Mouse (Mus musculus) midbrain, embryonic 11.5 days (tissue): ENCODE measurements around the gene Myh10. TPM values are rescaled to one million over a fixed set of nuclear protein-coding genes. Genes with fewer than 3 reads are reported as not detected.
A peak's percentile ranks its signal among the peaks of the same experiment; 100 is the strongest.

Experiments used
- ATAC-seq: fragments of 200-750 bp; cut with Nextera tagmentation; 2 replicates; pipeline ENCODE4 v1.8.0; 2017; ENCODE audit warnings: moderate TSS enrichment, moderate library complexity; ENCODE audit not compliant: low FRiP score
- DNase-seq: peaks from one replicate; pipeline ENCODE4 v3.0.0; 2015; ENCODE audit warnings: low spot score; ENCODE audit errors: missing footprints
- H3K27ac ChIP-seq: fragments of 300-500 bp; sonication (generic); 2 replicates; pipeline ENCODE4 v1.5.1; 2014; ENCODE audit warnings: low read depth, low read length
- H3K27me3 ChIP-seq: fragments of 300-500 bp; sonication (generic); 2 replicates; pipeline ENCODE4 v1.6.1; 2014; ENCODE audit warnings: mild to moderate bottlenecking, low read length, moderate library complexity, mixed read lengths; ENCODE audit not compliant: control insufficient read depth, insufficient read depth
- H3K36me3 ChIP-seq: fragments of 300-500 bp; sonication (generic); 2 replicates; pipeline ENCODE4 v1.6.1; 2014; ENCODE audit warnings: mild to moderate bottlenecking, low read length, moderate library complexity, mixed read lengths; ENCODE audit not compliant: control insufficient read depth, insufficient read depth
- H3K4me1 ChIP-seq: fragments of 300-500 bp; sonication (generic); 2 replicates; pipeline ENCODE4 v1.6.1; 2014; ENCODE audit warnings: low read length; ENCODE audit not compliant: control insufficient read depth, insufficient read depth
- H3K4me2 ChIP-seq: fragments of 300-500 bp; sonication (generic); 2 replicates; pipeline ENCODE4 v1.6.1; 2014; ENCODE audit warnings: mild to moderate bottlenecking, moderate library complexity
- H3K4me3 ChIP-seq: fragments of 300-500 bp; sonication (generic); 2 replicates; pipeline ENCODE4 v1.5.1; 2014; ENCODE audit warnings: low read depth, low read length
- H3K9ac ChIP-seq: fragments of 300-500 bp; sonication (generic); 2 replicates; pipeline ENCODE4 v1.6.1; 2014; ENCODE audit warnings: low read length
- H3K9me3 ChIP-seq: fragments of 300-500 bp; sonication (generic); 2 replicates; pipeline ENCODE4 v1.6.1; 2016; ENCODE audit warnings: low read length; ENCODE audit not compliant: control insufficient read depth
- WGBS: fragments of 180-500 bp; shearing (Covaris S2); extraction: QIAGEN DNeasy Blood & Tissue Kit; methylation state at CpG from one replicate; pipeline ENCODE4 v1.1.7; 2014; 5-methylcytosine and 5-hydroxymethylcytosine counted together
- polyA plus RNA-seq: library from polyadenylated mRNA; unstranded; fragments of >200 nt; fragmentation: Nextera tagmentation; extraction: Ambion mirVana; gene quantifications from 2 replicates; pipeline ENCODE4 v1.2.1, GENCODE M21; 2014

Gene Myh10
- polyA plus RNA-seq, 1 experiment from 2014 or later, result 141 TPM

- no peak overlapping the region for H3K4me3 ChIP-seq
- H3K9me3 ChIP-seq, result no peaks in the 10 kb centered on the region
- DNase-seq (peak; percentile 87), ATAC-seq (no peak)
- no peak overlapping the region for H3K27ac ChIP-seq
- H3K36me3 ChIP-seq, result no peaks in the 10 kb centered on the region
- peaks cover 13% of the 10 kb centered on the region for H3K4me1 ChIP-seq
- WGBS, result 73% methylated on average over 5 of the region's 5 CpGs
- H3K4me2 ChIP-seq, result no peak overlapping the region
- no peaks in the 10 kb centered on the region for H3K27me3 ChIP-seq
- no peak overlapping the region for H3K9ac ChIP-seq
These were observed 894 bp upstream of the Myh10 start for GRCm38 (mm10) chr11:68690465-68690864.

- Histone ChIP-seq H3K9me3 (no peaks in the 10 kb centered on the region), H3K9ac (peak overlapping the region; percentile 97), H3K27ac (peak overlapping the region; percentile 74), H3K4me3 (peak overlapping the region; percentile 75), H3K4me1 (peaks cover 13% of the 10 kb centered on the region), H3K4me2 (peak overlapping the region; percentile 76), H3K27me3 (no peaks in the 10 kb centered on the region), H3K36me3 (no peaks in the 10 kb centered on the region)
- peak; percentile 39; the same call in 1 of the 2 replicates for ATAC-seq
- WGBS, result 1% methylated on average over 34 of the region's 34 CpGs
- DNase-seq, result no peak
These were observed 792 bp downstream of the Myh10 start for GRCm38 (mm10) chr11:68692010-68692692.

GRCm38 (mm10) chr11:68692693-68693446 lies 1.5 kb downstream of the Myh10 start:
- Histone ChIP-seq H3K4me3 (peak overlapping the region; percentile 75), H3K9ac (peak overlapping the region; percentile 97), H3K9me3 (no peaks in the 10 kb centered on the region), H3K27me3 (no peaks in the 10 kb centered on the region), H3K4me2 (peak overlapping the region; percentile 76), H3K36me3 (no peaks in the 10 kb centered on the region), H3K4me1 (peaks cover 13% of the 10 kb centered on the region), H3K27ac (peak overlapping the region; percentile 74)
- DNase-seq (peak; percentile 94), ATAC-seq (no peak)
- under 1% methylated on average over 43 of the region's 43 CpGs for WGBS

- Histone ChIP-seq H3K4me2 (peak overlapping the region; percentile 76), H3K27me3 (no peaks in the 10 kb centered on the region), H3K4me3 (peak overlapping the region; percentile 75), H3K9ac (peak overlapping the region; percentile 97), H3K9me3 (no peaks in the 10 kb centered on the region), H3K27ac (peak overlapping the region; percentile 74; the same call in 1 of the 2 replicates), H3K36me3 (no peaks in the 10 kb centered on the region), H3K4me1 (peaks cover 13% of the 10 kb centered on the region)
- ATAC-seq, result no peak
- peak; percentile 88 for DNase-seq
- 24% methylated on average over 10 of the region's 10 CpGs for whole genome bisulfite sequencing
These were observed 2.2 kb downstream of the Myh10 start for GRCm38 (mm10) chr11:68693447-68694040.

- Histone ChIP-seq H3K4me1 (no peaks in the 10 kb centered on the region), H3K4me2 (no peak overlapping the region), H3K9me3 (peaks cover 3% of the 10 kb centered on the region; the same call in 1 of the 2 replicates), H3K36me3 (peaks cover 42% of the 10 kb centered on the region), H3K27me3 (no peaks in the 10 kb centered on the region), H3K9ac (no peak overlapping the region), H3K4me3 (no peak overlapping the region), H3K27ac (no peak overlapping the region)
- 93% methylated on average over 6 of the region's 6 CpGs for WGBS
- DNase-seq, result no peak
- no peak for ATAC-seq
These were observed 11.0 kb downstream of the Myh10 start for GRCm38 (mm10) chr11:68702370-68702769.

- Histone ChIP-seq H3K27ac (no peak overlapping the region), H3K4me3 (no peak overlapping the region), H3K9ac (no peak overlapping the region), H3K27me3 (no peaks in the 10 kb centered on the region), H3K36me3 (peaks cover 42% of the 10 kb centered on the region), H3K4me1 (no peaks in the 10 kb centered on the region), H3K9me3 (peaks cover 3% of the 10 kb centered on the region; the same call in 1 of the 2 replicates), H3K4me2 (no peak overlapping the region)
- 87% methylated on average over 1 of the region's 1 CpGs for WGBS
- ATAC-seq, result no peak
- no peak for DNase-seq
These were observed 12.0 kb downstream of the Myh10 start for GRCm38 (mm10) chr11:68703360-68703759.

- Histone ChIP-seq H3K27me3 (no peaks in the 10 kb centered on the region), H3K36me3 (peaks cover 40% of the 10 kb centered on the region), H3K4me3 (no peak overlapping the region), H3K27ac (no peak overlapping the region), H3K9ac (no peak overlapping the region), H3K4me2 (no peak overlapping the region), H3K9me3 (peaks cover 3% of the 10 kb centered on the region; the same call in 1 of the 2 replicates), H3K4me1 (no peaks in the 10 kb centered on the region)
- 83% methylated on average over 1 of the region's 1 CpGs for WGBS
- DNase-seq, result no peak
- ATAC-seq, result no peak
These were observed 12.9 kb downstream of the Myh10 start for GRCm38 (mm10) chr11:68704258-68704657.

- H3K27ac ChIP-seq, result no peak overlapping the region
- 96% methylated on average over 2 of the region's 2 CpGs for WGBS
- no peaks in the 10 kb centered on the region for H3K4me1 ChIP-seq
- no peaks in the 10 kb centered on the region for H3K27me3 ChIP-seq
- no peak overlapping the region for H3K4me2 ChIP-seq
- peaks cover 3% of the 10 kb centered on the region; the same call in 1 of the 2 replicates for H3K9me3 ChIP-seq
- H3K4me3 ChIP-seq, result no peak overlapping the region
- ATAC-seq (no peak), DNase-seq (no peak)
- peaks cover 36% of the 10 kb centered on the region for H3K36me3 ChIP-seq
- H3K9ac ChIP-seq, result no peak overlapping the region
These were observed 13.5 kb downstream of the Myh10 start for GRCm38 (mm10) chr11:68704847-68705246.
